Mouse (Mus musculus) lung, postnatal 0 days (tissue): ENCODE measurements around the gene Tln1.

Source experiments
- CTCF ChIP-seq: IDR thresholded peaks from 2 replicates; pipeline ENCODE4 v1.5.1; 2016; ENCODE audit warnings: antibody characterized with exemption, mild to moderate bottlenecking
- EP300 ChIP-seq: IDR thresholded peaks from 2 replicates; pipeline ENCODE4 v1.6.1; 2016; ENCODE audit warnings: antibody characterized with exemption, mild to moderate bottlenecking, control low read depth

GRCm38 (mm10) chr4:43584444-43585416 is 22.2 kb upstream of the Tln1 start, which contains the start of gene Msmp:
- peak; percentile 11; the same call in 1 of the 2 replicates for TF ChIP-seq CTCF
- TF ChIP-seq EP300 = no peak
